Mouse (Mus musculus) granulocyte monocyte progenitor cell, adult 5-6 weeks (primary cell): ENCODE results near the gene Ms4a5. TPM values are rescaled to one million over a fixed set of nuclear protein-coding genes. Genes with fewer than 3 reads are reported as not detected.
A peak's percentile ranks its signal among the peaks of the same experiment; 100 is the strongest.

Source experiments
- ATAC-seq: replicated peaks from 2 replicates; pipeline ENCODE4 v1.8.0; 2016; ENCODE audit warnings: mild to moderate bottlenecking, moderate TSS enrichment, inconsistent platforms; ENCODE audit not compliant: poor library complexity, severe bottlenecking
- total RNA-seq, 2 experiments: library from RNA; stranded (forward) in 1 of 2; stranded (reverse) in 1 of 2; fragments of 200-712, 200-1000 nt in 1 of 2; fragments of >200 nt in 1 of 2; fragmentation: Nextera tagmentation in 1 of 2; gene quantifications; 2 replicates each; pipeline ENCODE4 v1.2.3; 2014 to 2017

Gene Ms4a5
- total RNA-seq, 2 experiments from 2014 or later: not detected

- ATAC-seq: peak; percentile 58
Measured at GRCm38 (mm10) chr19:11234244-11234643, 49.4 kb downstream of the Ms4a5 start.

- ATAC-seq: no peak
Measured at GRCm38 (mm10) chr19:11232348-11232747, 51.3 kb downstream of the Ms4a5 start, which contains the start of gene Ms4a12. TSS of gene Ms4a12 (minus strand) at chr19:11232448.

Other genes starting within 250 kb of the Ms4a5 start
- gene Ms4a8a, start 202.8 kb downstream of the Ms4a5 start, total RNA-seq (2014; fragmentation: Nextera tagmentation): not detected in 2 replicates
- not detected in 2 replicates for gene Ms4a8a, start 202.8 kb downstream of the Ms4a5 start, total RNA-seq (2017)
- gene 1700017D01Rik, start 153.0 kb downstream of the Ms4a5 start, total RNA-seq (2014; fragmentation: Nextera tagmentation): not detected in 2 replicates
- gene 1700017D01Rik, start 153.0 kb downstream of the Ms4a5 start, total RNA-seq (2017): not detected in 2 replicates
- not detected in 2 replicates for gene 1700025F22Rik, start 118.6 kb downstream of the Ms4a5 start, total RNA-seq (2014; fragmentation: Nextera tagmentation)
- not detected in 2 replicates for gene 1700025F22Rik, start 118.6 kb downstream of the Ms4a5 start, total RNA-seq (2017)
- not detected in 2 replicates for gene Ms4a13, start 87.1 kb downstream of the Ms4a5 start, total RNA-seq (2014; fragmentation: Nextera tagmentation)
- gene Ms4a13, start 87.1 kb downstream of the Ms4a5 start, total RNA-seq (2017): not detected in 2 replicates
- gene Ms4a12, start 51.4 kb downstream of the Ms4a5 start, total RNA-seq (2014; fragmentation: Nextera tagmentation): not detected in 2 replicates
- not detected in 2 replicates for gene Ms4a12, start 51.4 kb downstream of the Ms4a5 start, total RNA-seq (2017)
- not detected in 2 replicates for gene Ms4a1, start 17.6 kb downstream of the Ms4a5 start, total RNA-seq (2014; fragmentation: Nextera tagmentation)
- gene Ms4a1, start 17.6 kb downstream of the Ms4a5 start, total RNA-seq (2017): not detected in 2 replicates
- gene Ms4a14, start 30.6 kb upstream of the Ms4a5 start, total RNA-seq (2014; fragmentation: Nextera tagmentation): not detected in 2 replicates
- not detected in 2 replicates for gene Ms4a14, start 30.6 kb upstream of the Ms4a5 start, total RNA-seq (2017)
- not detected in 2 replicates for gene Ms4a7, start 52.3 kb upstream of the Ms4a5 start, total RNA-seq (2014; fragmentation: Nextera tagmentation)
- not detected in 2 replicates for gene Ms4a7, start 52.3 kb upstream of the Ms4a5 start, total RNA-seq (2017)
- gene Ms4a4a, start 91.7 kb upstream of the Ms4a5 start, total RNA-seq (2014; fragmentation: Nextera tagmentation): not detected in 2 replicates
- gene Ms4a4a, start 91.7 kb upstream of the Ms4a5 start, total RNA-seq (2017): not detected in 2 replicates
- gene Ms4a4c, start 120.9 kb upstream of the Ms4a5 start, total RNA-seq (2014; fragmentation: Nextera tagmentation): 11.5 and 20.2 TPM in 2 replicates
- 13.5 and 19.6 TPM in 2 replicates for gene Ms4a4c, start 120.9 kb upstream of the Ms4a5 start, total RNA-seq (2017)
- gene Ms4a4b, start 159.7 kb upstream of the Ms4a5 start, total RNA-seq (2014; fragmentation: Nextera tagmentation): 2.2 and 2.3 TPM in 2 replicates
- gene Ms4a4b, start 159.7 kb upstream of the Ms4a5 start, total RNA-seq (2017): 0.10 and 2.6 TPM in 2 replicates
- gene Ms4a6c, start 185.5 kb upstream of the Ms4a5 start, total RNA-seq (2014; fragmentation: Nextera tagmentation): 271 and 272 TPM in 2 replicates
- gene Ms4a6c, start 185.5 kb upstream of the Ms4a5 start, total RNA-seq (2017): 201 and 211 TPM in 2 replicates
- 4.9 and 9.0 TPM in 2 replicates for gene Gm8369, start 202.1 kb upstream of the Ms4a5 start, total RNA-seq (2014; fragmentation: Nextera tagmentation)
- 1.4 and 2.0 TPM in 2 replicates for gene Gm8369, start 202.1 kb upstream of the Ms4a5 start, total RNA-seq (2017)
- gene Ms4a6b, start 232.6 kb upstream of the Ms4a5 start, total RNA-seq (2014; fragmentation: Nextera tagmentation): 39.1 and 44.2 TPM in 2 replicates
- gene Ms4a6b, start 232.6 kb upstream of the Ms4a5 start, total RNA-seq (2017): 28.3 and 30.5 TPM in 2 replicates